Mouse (Mus musculus) Patski (cell line): Measurements from ENCODE around the gene Plcb3. TPM values are rescaled to one million over a fixed set of nuclear protein-coding genes. Genes with fewer than 3 reads are reported as not detected.

Experiments used
- ATAC-seq: fragments of 100-300 bp; one replicate; pipeline ENCODE4 v1.8.0; 2021
- CTCF ChIA-PET: fragments of 350-600 bp; sonication (Branson Sonifier 250); formaldehyde crosslinking; loops from one replicate; lab custom pipeline; 2022; ENCODE audit warnings: inconsistent platforms; lab: Charles Lee
- POLR2A ChIA-PET: fragments of 350-600 bp; sonication (Branson Sonifier 250); formaldehyde crosslinking; loops from one replicate; lab custom pipeline; 2022; ENCODE audit warnings: antibody characterized with exemption, inconsistent platforms; lab: Charles Lee
- DNase-seq: peaks from one replicate; pipeline ENCODE4 v3.0.0-alpha.2; 2011; ENCODE audit warnings: low read depth, low spot score
- H3K27me3 ChIP-seq: fragments of 371-371 bp; one replicate; pipeline ENCODE4 v1.5.1; 2021
- CTCF ChIP-seq: fragments of 100-300 bp; IDR thresholded peaks from one replicate; pipeline ENCODE4 v1.5.1; 2021
- in situ Hi-C: fragments of 300-500 bp; cut with MboI; formaldehyde crosslinking; loops from 3 replicates; pipeline ENCODE4 v1.11.1; 2018; ENCODE audit warnings: low pct_unique_long_range_greater_than_20kb, mixed read lengths
- polyA plus RNA-seq: library from polyadenylated mRNA; unstranded; gene quantifications from one replicate; pipeline ENCODE4 v1.2.3, GENCODE M21; 2021

Gene Plcb3
- polyA plus RNA-seq, 1 experiment from 2014 or later: 59.6 TPM

GRCm38 (mm10) chr19:6973581-6974190 lies 2.6 kb downstream of the Plcb3 start:
- H3K27me3 ChIP-seq: no peaks in the 10 kb centered on the region
- ATAC-seq: no peak
- no peak for DNase-seq
- TF ChIP-seq CTCF: no peak
- in situ Hi-C loops: no loop called here
- ChIA-PET CTCF (interaction anchor here (1.1 kb wide), 1 partner anchor 11 kb away, joined by 3 read pairs; no protein-coding TSS in a partner anchor), POLR2A (interaction anchor here (0.7 to 7.0 kb wide), 6 partner anchors 15 to 622 kb away, joined by 3 to 44 read pairs (median 4); partner anchors contain the start of genes Bad, Gpr137 and Vegfb)

GRCm38 (mm10) chr19:6972247-6972917 lies 3.9 kb downstream of the Plcb3 start:
- H3K27me3 ChIP-seq: no peaks in the 10 kb centered on the region
- in situ Hi-C loops: no loop called here
- ChIA-PET CTCF (interaction anchor here (1.1 to 1.4 kb wide), 3 partner anchors 7 to 22 kb away, joined by 3 to 4 read pairs (median 4); no protein-coding TSS in a partner anchor), POLR2A (interaction anchor here (0.8 to 3.7 kb wide), 3 partner anchors 15 to 31 kb away, joined by 3 to 20 read pairs (median 3); partner anchors contain the start of gene Bad)
- ATAC-seq: no peak
- no peak for TF ChIP-seq CTCF
- no peak for DNase-seq

GRCm38 (mm10) chr19:6971644-6972043 lies 4.6 kb downstream of the Plcb3 start:
- ATAC-seq: no peak
- no peak for DNase-seq
- no peaks in the 10 kb centered on the region for H3K27me3 ChIP-seq
- TF ChIP-seq CTCF: no peak
- POLR2A ChIA-PET: interaction anchor here (0.6 to 3.7 kb wide), 4 partner anchors 11 to 30 kb away, joined by 3 to 20 read pairs (median 5); partner anchors contain the start of genes Bad and Gpr137
- in situ Hi-C loops: no loop called here
- CTCF ChIA-PET: interaction anchor here (1.1 to 3.6 kb wide), 5 partner anchors 8 to 47 kb away, joined by 3 to 21 read pairs (median 4); no protein-coding TSS in a partner anchor

GRCm38 (mm10) chr19:6970460-6971085 lies 5.7 kb downstream of the Plcb3 start:
- no peak for TF ChIP-seq CTCF

GRCm38 (mm10) chr19:6969665-6970381 lies 6.4 kb downstream of the Plcb3 start:
- DNase-seq (no peak), ATAC-seq (peak; percentile 65)
- ChIA-PET CTCF (interaction anchor here (1.0 to 3.6 kb wide), 8 partner anchors 9 to 48 kb away, joined by 3 to 21 read pairs (median 8); partner anchors contain the start of gene Fkbp2), POLR2A (interaction anchor here (0.6 to 3.7 kb wide), 7 partner anchors 11 to 130 kb away, joined by 3 to 20 read pairs (median 4); partner anchors contain the start of genes Bad, Gpr137 and Rps6ka4)
- no peak for TF ChIP-seq CTCF
- no peaks in the 10 kb centered on the region for H3K27me3 ChIP-seq
- in situ Hi-C loops: no loop called here

More at GRCm38 (mm10) chr19:6970460-6971085, 5.7 kb downstream of the Plcb3 start:
- in situ Hi-C loops: no loop called here
- no peaks in the 10 kb centered on the region for H3K27me3 ChIP-seq
- ChIA-PET CTCF (interaction anchor here (1.0 to 3.6 kb wide), 8 partner anchors 9 to 48 kb away, joined by 3 to 21 read pairs (median 8); partner anchors contain the start of gene Fkbp2), POLR2A (interaction anchor here (0.6 to 3.7 kb wide), 7 partner anchors 14 to 130 kb away, joined by 3 to 20 read pairs (median 4); partner anchors contain the start of genes Bad, Gpr137 and Rps6ka4)
- ATAC-seq (no peak), DNase-seq (no peak)

GRCm38 (mm10) chr19:6969291-6969664 lies 7.0 kb downstream of the Plcb3 start:
- ChIA-PET CTCF (interaction anchor here (1.1 to 3.6 kb wide), 5 partner anchors 10 to 45 kb away, joined by 6 to 21 read pairs (median 11); partner anchors contain the start of gene Fkbp2), POLR2A (interaction anchor here (0.9 to 3.7 kb wide), 4 partner anchors 12 to 26 kb away, joined by 3 to 20 read pairs (median 6); partner anchors contain the start of genes Bad and Gpr137)
- ATAC-seq: no peak
- in situ Hi-C loops: no loop called here
- no peak for DNase-seq
- TF ChIP-seq CTCF: no peak
- no peaks in the 10 kb centered on the region for H3K27me3 ChIP-seq

GRCm38 (mm10) chr19:6968491-6969271 lies 7.6 kb downstream of the Plcb3 start:
- in situ Hi-C loops: no loop called here
- ChIA-PET POLR2A (interaction anchor here (0.9 to 3.7 kb wide), 5 partner anchors 12 to 26 kb away, joined by 3 to 20 read pairs (median 6); partner anchors contain the start of genes Bad and Gpr137), CTCF (interaction anchor here (0.9 to 3.6 kb wide), 3 partner anchors 11 to 17 kb away, joined by 3 to 21 read pairs (median 10); no protein-coding TSS in a partner anchor)
- no peak for TF ChIP-seq CTCF
- no peak for DNase-seq
- ATAC-seq: no peak
- H3K27me3 ChIP-seq: no peaks in the 10 kb centered on the region

DNA sequence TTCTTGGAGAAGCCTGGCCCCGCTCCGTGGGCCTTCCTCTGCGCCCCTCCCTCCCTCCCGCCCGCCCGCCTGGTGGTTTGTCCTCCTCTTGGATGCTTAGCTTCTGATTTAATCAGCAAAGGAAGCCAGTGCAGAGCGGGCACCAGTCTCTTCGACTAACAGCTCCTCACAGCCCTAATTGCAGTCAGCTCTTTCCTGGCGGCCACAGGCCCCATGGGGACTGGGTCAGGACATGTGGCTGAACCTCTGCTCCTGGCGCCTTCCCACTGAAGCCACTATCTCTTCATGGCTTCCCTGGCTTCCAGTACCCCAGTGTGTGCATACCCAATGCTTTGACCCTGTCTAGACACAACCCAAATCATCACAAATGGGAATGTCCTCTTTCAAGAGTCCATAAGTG lies 19.8 kb downstream of the Plcb3 start:
- CTCF ChIA-PET: no interaction called here
- POLR2A ChIA-PET: interaction anchor here (1.2 to 1.3 kb wide), 2 partner anchors 14 to 15 kb away, joined by 3 to 4 read pairs; partner anchors contain the start of genes Bad and Gpr137
- DNase-seq: no peak
- no peak for TF ChIP-seq CTCF
- no peaks in the 10 kb centered on the region for H3K27me3 ChIP-seq
- in situ Hi-C loops: no loop called here
- ATAC-seq: no peak
